Mouse (Mus musculus) large intestine, adult 2 months (tissue): Measurements from ENCODE around the gene Zbtb20. TPM values are rescaled to one million over a fixed set of nuclear protein-coding genes. Genes with fewer than 3 reads are reported as not detected.

Experiments
- DNase-seq: peaks from one replicate; pipeline ENCODE4 v3.0.0-alpha.2; 2012; ENCODE audit warnings: low read depth, low spot score
- WGBS: fragments of 180-500 bp; shearing (Covaris S2); methylation state at CpG from one replicate; pipeline ENCODE4 v1.1.7; 2018; 5-methylcytosine and 5-hydroxymethylcytosine counted together
- polyA plus RNA-seq: library from polyadenylated mRNA; depleted of rRNA; stranded (reverse); fragments of >200 nt; gene quantifications from 2 replicates; pipeline ENCODE4 v1.2.3, GENCODE M21; 2012

Zbtb20 gene
- polyA plus RNA-seq, 1 experiment, result 2.9 TPM

DNA sequence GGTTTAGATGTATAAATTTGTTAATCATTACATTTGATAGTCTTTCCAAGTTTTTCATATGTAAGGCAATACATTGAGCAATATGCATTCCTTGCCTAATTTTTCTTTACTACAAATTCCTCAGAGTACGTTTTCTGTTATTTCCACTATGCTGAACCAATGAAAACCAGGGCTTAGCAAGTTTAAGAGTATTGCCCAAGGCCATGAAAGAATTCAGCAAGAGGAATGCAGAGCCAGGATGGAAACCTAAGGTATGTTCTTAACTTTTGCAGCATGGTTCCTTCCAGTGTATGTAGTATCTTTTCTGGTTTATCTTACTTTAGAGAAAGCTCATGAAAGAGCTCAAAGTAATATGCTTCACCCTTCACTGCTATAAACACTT is 381.2 kb downstream of the Zbtb20 start:
- DNase-seq, result no peak
- 84% methylated on average over 1 of the region's 1 CpGs for WGBS

GRCm38 (mm10) chr16:43259466-43259865 is 383.8 kb downstream of the Zbtb20 start:
- DNase-seq, result no peak
- WGBS, result 62% methylated on average over 1 of the region's 1 CpGs

DNA sequence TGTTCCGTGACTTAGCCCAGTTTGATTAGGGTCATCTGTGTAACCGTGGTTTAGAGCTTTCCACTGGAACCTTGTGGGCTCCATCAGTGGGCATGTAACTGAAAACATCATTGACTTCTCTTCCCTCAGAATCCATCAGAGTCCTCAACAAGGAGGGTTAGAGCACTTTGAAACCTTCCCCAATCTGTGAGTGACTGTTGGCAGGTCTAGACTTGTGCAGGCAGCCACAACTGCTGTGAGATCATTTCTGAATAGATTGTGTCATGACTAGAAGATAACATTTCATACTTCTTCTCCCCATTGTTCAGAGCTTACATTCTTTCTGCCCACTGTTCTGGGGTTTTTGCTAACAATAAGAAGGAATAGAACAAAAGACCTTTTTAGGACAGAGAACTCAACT is 385.2 kb downstream of the Zbtb20 start:
- 69% methylated on average over 2 of the region's 2 CpGs for WGBS

GRCm38 (mm10) chr16:43274057-43274595 is 398.4 kb downstream of the Zbtb20 start:
- 65% methylated on average over 2 of the region's 2 CpGs for WGBS

More for the DNA sequence above, 385.2 kb downstream of the Zbtb20 start:
- no peak for DNase-seq

DNA sequence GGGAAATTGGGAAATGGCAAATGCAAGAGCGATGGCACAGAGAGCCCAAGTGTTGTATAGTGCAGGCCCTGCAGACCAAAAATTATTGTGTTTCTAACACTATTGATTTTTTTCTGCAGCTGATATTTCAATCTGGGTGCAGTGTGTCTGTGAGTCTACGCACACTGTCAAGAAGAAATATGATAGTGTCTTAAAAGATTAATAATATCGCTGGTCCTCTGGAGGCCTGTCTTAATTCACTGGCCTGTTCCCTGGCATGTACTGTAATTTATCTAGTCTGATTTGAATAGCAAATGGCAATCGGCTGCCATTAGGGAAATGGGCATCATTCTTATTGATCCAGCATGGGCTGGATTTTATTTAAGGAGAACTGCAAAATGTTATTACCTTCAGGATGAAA is 401.1 kb downstream of the Zbtb20 start:
- 96% methylated on average over 4 of the region's 4 CpGs for WGBS
- no peak for DNase-seq

More at GRCm38 (mm10) chr16:43274057-43274595, 398.4 kb downstream of the Zbtb20 start:
- DNase-seq, result no peak

DNA sequence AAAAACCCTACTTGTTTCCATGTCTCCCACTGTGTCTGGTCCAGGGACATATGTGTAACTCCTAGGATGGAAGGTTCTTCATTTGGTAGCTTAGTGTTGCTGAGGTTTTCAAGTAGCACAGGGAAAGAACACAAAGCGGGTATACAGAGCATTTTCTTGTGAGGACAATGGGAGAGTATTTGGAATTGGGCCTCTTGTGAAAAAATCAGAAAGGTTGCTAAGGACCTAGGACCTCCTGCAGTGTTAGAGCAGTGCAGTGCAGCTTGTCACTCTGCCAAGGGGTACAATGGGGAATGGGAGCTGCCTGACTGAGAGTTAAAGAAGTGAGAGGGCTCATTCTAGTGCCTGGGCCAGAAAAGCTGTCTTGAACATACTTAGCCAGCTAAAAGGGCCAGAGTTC is 410.6 kb downstream of the Zbtb20 start:
- DNase-seq, result no peak
- WGBS, result 93% methylated on average over 1 of the region's 1 CpGs

DNA sequence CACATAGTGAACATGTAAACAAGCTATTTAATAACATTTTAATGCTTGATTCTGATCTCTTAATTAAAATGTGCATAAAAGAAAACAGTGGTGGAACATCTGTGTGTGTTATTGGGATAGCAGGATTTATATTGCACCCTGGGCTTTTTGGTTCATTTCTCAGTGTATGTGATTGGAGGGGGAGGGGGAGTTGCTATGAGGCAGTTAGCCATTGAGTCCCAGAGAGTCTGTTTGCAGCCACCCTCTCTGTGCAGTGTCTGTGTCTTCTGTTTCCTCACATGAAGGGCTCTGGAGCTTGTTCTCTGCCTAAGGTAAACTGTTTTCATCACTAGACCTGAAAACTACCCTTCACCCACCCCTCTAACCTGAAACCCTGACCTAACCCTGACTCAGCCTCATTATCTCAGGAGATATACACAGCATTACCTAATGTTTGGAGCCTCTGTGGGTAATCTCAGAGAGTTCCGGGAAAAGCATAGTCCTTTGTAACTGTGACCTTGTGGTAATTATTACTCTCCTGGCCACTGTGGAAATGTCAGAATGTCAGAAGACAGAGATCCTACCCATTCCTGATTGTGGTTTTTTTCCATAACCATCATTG is 411.2 kb downstream of the Zbtb20 start:
- WGBS, result 82% methylated on average over 1 of the region's 1 CpGs
- no peak for DNase-seq

DNA sequence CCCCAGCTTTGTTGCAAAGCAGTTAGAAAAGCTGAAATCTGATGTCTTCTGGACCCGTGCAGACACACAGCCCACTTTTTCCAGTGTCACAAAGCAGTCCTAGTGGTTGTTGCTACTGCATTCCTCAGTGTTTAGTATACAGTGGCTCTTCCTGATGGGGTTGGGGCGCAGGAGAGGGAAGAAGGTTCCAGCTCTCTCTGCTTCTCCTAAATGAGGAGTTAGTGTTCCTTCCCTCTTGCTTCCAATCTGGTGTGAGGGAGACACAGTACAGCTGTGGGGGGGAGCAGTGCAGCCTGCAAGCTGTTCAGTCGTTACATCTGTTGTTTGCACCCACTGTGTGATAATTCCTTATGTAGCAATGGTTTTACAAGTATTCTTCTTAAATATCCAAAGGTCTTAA is 415.7 kb downstream of the Zbtb20 start:
- DNase-seq, result no peak
- 52% methylated on average over 3 of the region's 3 CpGs for whole genome bisulfite sequencing

DNA sequence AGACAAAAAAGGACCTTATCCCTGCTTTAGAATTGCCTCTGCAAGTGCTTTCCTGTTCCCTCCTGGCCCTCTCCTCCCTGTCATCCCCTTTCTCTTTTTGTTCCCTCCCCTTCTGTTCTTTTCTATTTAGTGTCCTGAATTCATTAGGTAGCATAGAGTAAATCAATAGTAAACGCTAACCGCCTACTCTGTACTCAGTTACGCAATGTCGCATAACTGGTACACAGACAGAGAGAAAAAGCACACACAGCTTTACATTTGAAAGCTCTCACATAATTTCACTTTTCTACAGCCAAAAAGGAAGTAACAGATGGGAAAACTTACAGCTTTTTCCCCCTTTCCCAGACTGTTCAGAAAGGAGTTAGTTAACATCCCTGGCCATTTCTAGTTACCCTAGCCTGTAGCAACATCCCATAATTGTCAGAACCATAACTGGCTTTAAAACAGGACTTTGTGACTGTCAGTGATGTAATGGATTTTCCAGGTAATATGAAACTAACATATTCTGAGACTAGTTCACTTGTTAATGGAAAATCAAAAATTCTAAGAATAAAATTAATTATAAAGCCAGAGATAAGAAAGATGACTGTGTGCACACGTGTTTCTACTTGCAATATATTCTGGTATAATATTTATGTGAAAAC is 422.4 kb downstream of the Zbtb20 start:
- WGBS, result 78% methylated on average over 5 of the region's 5 CpGs
- no peak for DNase-seq

DNA sequence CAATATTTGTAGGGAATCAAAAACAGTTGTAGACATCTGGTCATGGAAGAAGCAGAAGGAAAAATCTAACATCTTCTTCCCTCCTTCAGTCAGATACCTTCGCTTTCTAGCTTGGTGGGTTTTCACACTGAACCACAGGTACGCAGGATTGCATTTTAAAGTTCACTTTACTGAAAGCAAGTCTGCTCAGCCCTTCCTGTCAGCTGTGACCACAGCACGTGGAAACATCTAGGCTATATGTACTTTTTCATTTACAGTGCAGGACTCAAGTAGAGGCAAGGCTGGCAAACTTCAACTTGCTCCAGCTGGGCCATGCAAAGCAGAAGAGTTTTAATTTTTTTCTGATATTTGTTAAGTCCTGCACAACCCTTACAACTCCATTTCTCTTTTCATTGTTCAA is 424.7 kb downstream of the Zbtb20 start:
- 81% methylated on average over 3 of the region's 3 CpGs for WGBS
- no peak for DNase-seq

DNA sequence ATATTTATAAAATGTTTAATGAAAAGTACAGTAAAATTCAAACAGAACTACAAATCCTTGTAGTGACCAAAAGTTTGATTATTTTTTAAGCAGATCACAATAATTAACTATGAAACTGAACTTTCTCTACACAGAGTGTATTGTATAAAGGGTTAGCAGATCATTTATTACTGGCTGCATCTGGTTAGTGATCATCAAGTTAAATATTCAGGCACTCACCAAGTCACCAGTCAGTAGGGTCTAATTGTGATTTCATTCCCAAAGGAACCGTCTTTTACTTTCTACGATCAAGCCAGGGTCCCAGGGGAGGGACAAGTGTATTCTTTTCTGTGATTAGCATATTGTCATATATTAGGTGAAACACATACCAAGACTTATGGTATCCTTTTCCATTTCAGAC is 426.5 kb downstream of the Zbtb20 start:
- WGBS, result 92% methylated on average over 2 of the region's 2 CpGs
- no peak for DNase-seq

- no peak for DNase-seq
- WGBS, result 65% methylated on average over 9 of the region's 9 CpGs
These were observed 427.8 kb downstream of the Zbtb20 start for GRCm38 (mm10) chr16:43303245-43304197.

DNA sequence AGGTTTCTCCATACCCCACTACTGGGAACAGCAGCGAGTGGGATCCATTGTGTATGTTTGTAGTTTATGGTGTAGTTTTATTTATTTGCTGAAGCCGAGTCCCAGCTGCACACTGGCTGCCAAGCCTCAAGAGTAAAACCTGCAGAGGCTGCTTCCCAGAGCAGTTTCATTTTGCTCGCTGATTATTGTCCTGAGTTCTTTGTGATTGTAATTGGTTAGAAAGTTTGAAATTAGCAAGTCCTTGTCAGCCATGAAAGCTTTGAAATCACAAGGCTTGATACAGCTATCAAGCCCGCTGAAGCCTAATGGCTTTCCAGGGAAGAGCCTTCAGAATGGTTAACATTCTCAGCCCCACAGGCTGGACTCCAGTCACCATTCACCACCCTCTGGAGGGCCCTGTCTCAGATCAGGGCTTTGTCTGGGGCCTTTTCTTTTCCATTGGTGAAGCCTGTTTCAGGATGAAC is 434.3 kb downstream of the Zbtb20 start:
- 23% methylated on average over 4 of the region's 4 CpGs for WGBS
- no peak for DNase-seq

DNA sequence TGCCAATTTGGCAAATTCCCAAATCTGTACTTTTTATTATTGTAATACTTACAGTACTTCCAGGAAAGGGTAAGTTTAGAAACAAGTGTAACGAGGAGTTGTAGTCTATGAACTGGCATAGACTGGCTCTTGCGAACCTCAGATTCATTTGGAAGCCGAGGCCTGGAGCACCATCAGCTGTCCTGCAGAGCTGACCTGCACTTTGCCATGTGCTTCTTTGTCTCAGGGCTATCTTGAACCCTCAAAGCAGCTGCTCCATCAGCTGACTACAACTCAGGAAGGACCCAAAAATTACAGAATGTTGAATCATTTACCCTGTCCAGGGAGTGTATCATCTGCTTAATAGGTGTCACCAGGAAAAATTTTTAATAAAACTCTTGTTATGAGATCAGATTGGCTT is 448.3 kb downstream of the Zbtb20 start:
- no peak for DNase-seq
- 76% methylated on average over 3 of the region's 3 CpGs for WGBS

GRCm38 (mm10) chr16:43328221-43328620 is 452.5 kb downstream of the Zbtb20 start:
- no peak for DNase-seq
- 45% methylated on average over 1 of the region's 1 CpGs for WGBS

GRCm38 (mm10) chr16:43330206-43330605 is 454.5 kb downstream of the Zbtb20 start:
- 84% methylated on average over 3 of the region's 3 CpGs for WGBS
- no peak for DNase-seq

GRCm38 (mm10) chr16:43331440-43331839 is 455.8 kb downstream of the Zbtb20 start:
- WGBS, result 89% methylated on average over 3 of the region's 3 CpGs
- no peak for DNase-seq

GRCm38 (mm10) chr16:43332734-43333133 is 457.1 kb downstream of the Zbtb20 start:
- DNase-seq, result no peak
- WGBS, result 24% methylated on average over 2 of the region's 2 CpGs

DNA sequence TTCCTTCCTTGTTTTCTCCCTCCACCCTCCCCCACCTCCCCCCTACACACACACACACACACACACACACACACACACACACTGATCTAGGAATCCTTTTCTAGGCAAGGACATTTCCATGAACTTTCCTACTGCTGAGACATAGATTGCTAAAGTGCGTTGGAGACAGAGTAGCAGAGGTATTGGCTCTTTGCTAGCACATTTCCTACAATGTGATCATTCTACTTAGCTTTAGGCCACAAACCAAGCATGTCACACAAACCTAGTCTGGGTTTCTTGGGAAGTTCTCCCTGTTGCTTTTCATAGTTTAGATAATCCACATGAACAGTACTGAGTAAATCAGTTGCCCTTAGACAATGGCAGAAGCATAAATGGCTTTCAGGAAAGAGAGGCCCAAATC is 457.6 kb downstream of the Zbtb20 start:
- no peak for DNase-seq
- WGBS, result 56% methylated on average over 1 of the region's 1 CpGs
